Mouse (Mus musculus): Measurements from ENCODE around the gene Dnajb12. TPM values are rescaled to one million over a fixed set of nuclear protein-coding genes. Genes with fewer than 3 reads are reported as not detected.

Dnajb12 gene
- total and polyA plus RNA-seq, 3 experiments = 13.3 to 217 (median 41.7) TPM

GRCm38 (mm10) chr10:59947296-59948073 is 68.1 kb downstream of the Dnajb12 start:
- H3K4me3 ChIP-seq (ENCODE audit: control insufficient read depth in 1 of 2, insufficient read depth in 1 of 2, low read depth in 2 of 2, low read length in 2 of 2) = no peak overlapping the region
- TF ChIP-seq TAL1 (IDR thresholded peaks at IDR 0.05; ENCODE audit: low read length) (no peak), POLR2AphosphoS2 (IDR thresholded peaks at IDR 0.05; ENCODE audit: low read length) (no peak), NRF1 (IDR thresholded peaks at IDR 0.05; ENCODE audit: insufficient read depth, low read depth, low read length, poor library complexity, severe bottlenecking) (no peak), MAFK (IDR thresholded peaks at IDR 0.05; ENCODE audit: borderline replicate concordance, low read depth, low read length) (no peak), EP300 (IDR thresholded peaks at IDR 0.05; ENCODE audit: low read depth in 1 of 2, low read length in 2 of 2) (no peak), CHD2 (IDR thresholded peaks at IDR 0.05; ENCODE audit: low read length) (no peak), BHLHE40 (IDR thresholded peaks at IDR 0.05; ENCODE audit: borderline replicate concordance, low read depth, low read length) (no peak), MAZ (IDR thresholded peaks at IDR 0.05; ENCODE audit: low read depth, low read length) (no peak), HCFC1 (IDR thresholded peaks at IDR 0.05; ENCODE audit: low read depth, low read length) (no peak), RAD21 (IDR thresholded peaks at IDR 0.05; ENCODE audit: low read depth, low read length) (no peak), POLR2A (IDR thresholded peaks at IDR 0.05; ENCODE audit: control insufficient read depth in 1 of 2, insufficient read depth in 1 of 2, low read depth in 1 of 2, low read length in 2 of 2, poor library complexity in 1 of 2) (no peak), E2F4 (IDR thresholded peaks at IDR 0.05; ENCODE audit: borderline replicate concordance, low read depth, low read length) (no peak), SIN3A (IDR thresholded peaks at IDR 0.05; ENCODE audit: low read length) (no peak), JUND (IDR thresholded peaks at IDR 0.05; ENCODE audit: low read depth, low read length) (no peak), ZMIZ1 (IDR thresholded peaks at IDR 0.05; ENCODE audit: low read depth, low read length) (no peak), MAX (IDR thresholded peaks at IDR 0.05; ENCODE audit: low read length) (no peak), ETS1 (IDR thresholded peaks at IDR 0.05; ENCODE audit: low read depth, low read length) (no peak), USF1 (IDR thresholded peaks at IDR 0.05; ENCODE audit: low read depth, low read length) (no peak), TCF12 (IDR thresholded peaks at IDR 0.05; ENCODE audit: low read depth, low read length) (no peak), GABPA (IDR thresholded peaks at IDR 0.05; ENCODE audit: low read depth, low read length) (no peak)
- peaks cover 25 to 37% of the 10 kb centered on the region in 2 experiments for H3K4me1 ChIP-seq (ENCODE audit: control insufficient read depth in 1 of 2, insufficient read depth in 2 of 2, low read length in 2 of 2)
- no peaks in the 10 kb centered on the region for H3K9me3 ChIP-seq (replicated peaks; ENCODE audit: insufficient read depth, low read length)
- H3K79me2 ChIP-seq (ENCODE audit: control insufficient read depth, insufficient read depth, low read length, poor library complexity) = peaks cover 15% of the 10 kb centered on the region
- no peaks in the 10 kb centered on the region for H3K27me3 ChIP-seq (ENCODE audit: control insufficient read depth in 1 of 2, insufficient read depth in 2 of 2, low read length in 2 of 2)
- H3K36me3 ChIP-seq (ENCODE audit: control insufficient read depth in 1 of 2, insufficient read depth in 2 of 2, low read length in 2 of 2) = peaks cover 0 to 26% of the 10 kb centered on the region in 2 experiments; a peak in 2 of 4 replicates
- no peak overlapping the region for H3K27ac ChIP-seq (ENCODE audit: control insufficient read depth, low read depth, low read length)
- no peak overlapping the region for H3K9ac ChIP-seq (ENCODE audit: control insufficient read depth, low read depth, low read length, poor library complexity, severe bottlenecking)
- no peak for DNase-seq (ENCODE audit: low read depth, low spot score)

Data from MEL (cell line).